Mouse (Mus musculus) embryonic facial prominence, embryonic 11.5 days (tissue): ENCODE measurements around the gene Dytn. TPM values are rescaled to one million over a fixed set of nuclear protein-coding genes. Genes with fewer than 3 reads are reported as not detected.
A peak's percentile ranks its signal among the peaks of the same experiment; 100 is the strongest.

Source experiments
- ATAC-seq: fragments of 200-750 bp; cut with Nextera tagmentation; replicated peaks from 2 replicates; pipeline ENCODE4 v1.8.0; 2017; ENCODE audit warnings: low read depth; ENCODE audit not compliant: insufficient number of reproducible peaks, low FRiP score, low TSS enrichment
- DNase-seq: peaks from one replicate; pipeline ENCODE4 v3.0.0-alpha.2; 2015; ENCODE audit warnings: low spot score
- H3K27ac ChIP-seq: fragments of 300-500 bp; sonication (generic); replicated peaks from 2 replicates; pipeline ENCODE4 v1.5.1; 2014; ENCODE audit warnings: mild to moderate bottlenecking, low read depth, low read length, control low read depth
- H3K27me3 ChIP-seq: fragments of 300-500 bp; sonication (generic); 2 replicates; pipeline ENCODE4 v1.6.1; 2014; ENCODE audit warnings: mild to moderate bottlenecking, low read length, moderate library complexity, mixed read lengths; ENCODE audit not compliant: control insufficient read depth, insufficient read depth
- H3K36me3 ChIP-seq: fragments of 300-500 bp; sonication (generic); replicated peaks from 2 replicates; pipeline ENCODE4 v1.6.1; 2014; ENCODE audit warnings: low read depth, mild to moderate bottlenecking, low read length, moderate library complexity, mixed read lengths; ENCODE audit not compliant: control insufficient read depth, insufficient read depth
- H3K4me1 ChIP-seq: fragments of 300-500 bp; sonication (generic); 2 replicates; pipeline ENCODE4 v1.6.1; 2014; ENCODE audit warnings: low read length, mixed read lengths; ENCODE audit not compliant: control insufficient read depth, insufficient read depth
- H3K4me2 ChIP-seq: fragments of 300-500 bp; sonication (generic); 2 replicates; pipeline ENCODE4 v1.6.1; 2014; ENCODE audit warnings: low read depth, mild to moderate bottlenecking, control low read depth, low read length, moderate library complexity
- H3K4me3 ChIP-seq: fragments of 300-500 bp; sonication (generic); 2 replicates; pipeline ENCODE4 v1.5.1; 2014; ENCODE audit warnings: low read depth, low read length, control low read depth
- H3K9ac ChIP-seq: fragments of 300-500 bp; sonication (generic); replicated peaks from 2 replicates; pipeline ENCODE4 v1.6.1; 2014; ENCODE audit warnings: mild to moderate bottlenecking, control low read depth, low read length
- H3K9me3 ChIP-seq: fragments of 300-500 bp; sonication (generic); replicated peaks from 2 replicates; pipeline ENCODE4 v1.6.1; 2016; ENCODE audit warnings: mild to moderate bottlenecking, low read length, inconsistent platforms, mixed read lengths; ENCODE audit not compliant: control insufficient read depth
- WGBS: fragments of 180-500 bp; shearing (Covaris S2); extraction: QIAGEN DNeasy Blood & Tissue Kit; methylation state at CpG from one replicate; pipeline ENCODE4 v1.1.7; 2014; 5-methylcytosine and 5-hydroxymethylcytosine counted together
- polyA plus RNA-seq: library from polyadenylated mRNA; unstranded; fragments of >200 nt; fragmentation: Nextera tagmentation; extraction: Ambion mirVana; gene quantifications from 2 replicates; pipeline ENCODE4 v1.2.1, GENCODE M21; 2014

Gene Dytn
- polyA plus RNA-seq, 1 experiment from 2014 or later, result not detected

GRCm38 (mm10) chr1:63573864-63574611 is 112.7 kb downstream of the Dytn start:
- no peak for DNase-seq
- no peaks in the 10 kb centered on the region for H3K4me1 ChIP-seq
- no peak overlapping the region for H3K4me2 ChIP-seq
- no peak for ATAC-seq
- no peaks in the 10 kb centered on the region for H3K27me3 ChIP-seq
- WGBS, result 66% methylated on average over 12 of the region's 12 CpGs
- H3K9me3 ChIP-seq, result no peaks in the 10 kb centered on the region
- no peak overlapping the region for H3K4me3 ChIP-seq
- no peaks in the 10 kb centered on the region for H3K36me3 ChIP-seq
- no peak overlapping the region for H3K27ac ChIP-seq
- no peak overlapping the region for H3K9ac ChIP-seq

GRCm38 (mm10) chr1:63573432-63573831 is 113.3 kb downstream of the Dytn start:
- DNase-seq, result peak; percentile 75
- Histone ChIP-seq H3K36me3 (no peaks in the 10 kb centered on the region), H3K4me1 (no peaks in the 10 kb centered on the region), H3K9me3 (no peaks in the 10 kb centered on the region), H3K27ac (no peak overlapping the region), H3K4me2 (no peak overlapping the region), H3K9ac (no peak overlapping the region), H3K27me3 (no peaks in the 10 kb centered on the region), H3K4me3 (no peak overlapping the region)
- WGBS, result 53% methylated on average over 6 of the region's 6 CpGs
- no peak for ATAC-seq

Other genes starting within 250 kb of the Dytn start
- gene Adam23, start 241.0 kb downstream of the Dytn start, polyA plus RNA-seq, result 5.9 and 7.6 TPM in 2 replicates
- gene Gm39653, start 71.0 kb downstream of the Dytn start, polyA plus RNA-seq, result not detected in 2 replicates
- 0.24 TPM in 1 of 2 replicates, not detected in the other for gene Mdh1b, start 43.4 kb upstream of the Dytn start, polyA plus RNA-seq
- gene Fastkd2, start 43.7 kb upstream of the Dytn start, polyA plus RNA-seq, result 84.6 and 88.6 TPM in 2 replicates
- gene 4933402D24Rik, start 82.3 kb upstream of the Dytn start, polyA plus RNA-seq, result 0.11 and 0.15 TPM in 2 replicates